Mouse (Mus musculus): ENCODE measurements around the gene Gramd2. TPM values are rescaled to one million over a fixed set of nuclear protein-coding genes. Genes with fewer than 3 reads are reported as not detected.
A peak's percentile ranks its signal among the peaks of the same experiment; 100 is the strongest.

Gene Gramd2
- polyA plus RNA-seq (2014; fragmentation: Nextera tagmentation; extraction: Ambion mirVana): 0.17 and 0.43 TPM in 2 replicates

DNA sequence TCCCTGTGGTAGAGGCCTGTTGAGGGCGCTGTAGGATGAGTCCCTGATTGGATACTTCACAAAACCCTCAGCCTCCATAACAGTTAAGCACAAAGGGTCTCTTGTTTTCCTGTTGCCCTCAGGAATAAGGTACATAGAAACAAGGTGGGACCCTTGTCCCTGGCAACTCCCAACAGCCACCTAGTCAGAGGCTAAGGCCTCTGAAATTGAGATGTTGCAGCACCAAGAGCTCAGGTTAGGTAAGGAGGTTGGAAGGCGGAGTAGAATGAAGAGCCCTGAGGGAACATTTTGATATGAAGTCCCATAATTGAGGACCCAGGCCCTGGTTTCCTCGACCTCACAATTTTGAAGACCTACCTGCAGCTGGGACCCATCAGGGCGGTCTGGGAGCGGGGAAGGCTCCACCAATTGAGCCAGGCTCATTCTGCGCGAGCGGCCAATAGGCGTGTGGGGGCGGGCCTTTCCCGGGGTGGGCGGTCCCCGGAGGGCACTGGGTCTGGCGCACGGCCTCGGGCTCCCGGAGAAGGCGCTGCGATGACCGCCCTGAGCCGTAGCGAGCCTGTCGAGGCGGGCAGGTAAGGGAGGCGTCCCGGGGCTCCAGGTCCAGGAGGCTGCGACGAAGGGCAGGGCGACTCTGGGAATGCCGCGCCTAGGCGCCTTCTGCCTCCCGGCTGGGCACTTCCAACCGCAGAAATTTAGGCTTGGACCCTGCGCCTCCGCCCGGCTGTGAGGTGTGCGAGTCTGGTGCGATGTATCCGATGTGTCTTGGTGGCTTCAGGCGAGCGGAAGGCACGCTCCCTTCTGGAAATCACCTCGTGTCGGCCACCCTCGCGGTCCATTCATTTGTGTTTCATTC lies at the start of gene Gramd2:
Gene Gramd2 (plus strand): TSS at position 467 of the 856 bp plus-strand sequence.
- ATAC-seq (ENCODE audit: insufficient read depth, low FRiP score, low TSS enrichment): peak; percentile 94
- peaks cover 18% of the 10 kb centered on the region for H3K36me3 ChIP-seq (ENCODE audit: control insufficient read depth, insufficient read depth, low read length)

DNA sequence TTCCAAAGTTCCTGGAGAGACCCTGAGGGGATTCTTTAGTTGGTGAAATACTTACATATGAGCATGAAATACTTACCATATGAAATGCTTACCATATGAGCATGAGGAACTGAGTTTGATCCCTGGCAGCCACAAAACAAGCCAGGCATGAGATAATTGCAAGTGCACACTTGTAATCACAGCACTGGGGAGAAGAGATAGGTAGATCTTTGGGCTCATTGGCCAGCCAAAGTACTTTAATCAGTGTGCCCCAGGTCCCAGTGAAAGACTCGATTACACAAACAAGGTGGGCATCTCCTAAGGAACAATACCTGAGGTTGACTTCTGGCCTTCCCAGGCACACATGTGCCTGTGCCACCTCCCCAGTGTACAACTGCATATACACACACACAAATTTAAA lies 41.6 kb upstream of the Gramd2 start:
- no peak for DNase-seq (ENCODE audit: low spot score)
- peaks cover 14% of the 10 kb centered on the region for H3K36me3 ChIP-seq (ENCODE audit: control insufficient read depth, insufficient read depth, low read length)

More for the DNA sequence above, at the start of gene Gramd2:
- H3K27ac ChIP-seq (ENCODE audit: low read depth, low read length): no peak within 1 kb of the TSS
- no peaks in the 10 kb centered on the region for H3K9me3 ChIP-seq (ENCODE audit: control insufficient read depth, low read length)
- 1% methylated on average over 44 of the region's 47 CpGs for WGBS
- peak within 1 kb of the TSS; percentile 92 for H3K4me2 ChIP-seq (ENCODE audit: low read depth)
- H3K4me3 ChIP-seq (ENCODE audit: low read depth, low read length): peak within 1 kb of the TSS; percentile 36
- peak within 1 kb of the TSS; percentile 32 for H3K9ac ChIP-seq (ENCODE audit: low read length)
- peaks cover 7% of the 10 kb centered on the region; the same call in 1 of the 2 replicates for H3K4me1 ChIP-seq (ENCODE audit: control insufficient read depth, insufficient read depth, low read length)
- peak; percentile 90 for DNase-seq (ENCODE audit: low spot score)
- H3K27me3 ChIP-seq (ENCODE audit: control insufficient read depth, insufficient read depth, low read length): peaks cover 12% of the 10 kb centered on the region

GRCm38 (mm10) chr9:59639936-59640335 lies 40.0 kb upstream of the Gramd2 start:
- Histone ChIP-seq H3K4me2 (ENCODE audit: low read depth) (no peak overlapping the region), H3K9ac (ENCODE audit: low read length) (no peak overlapping the region), H3K27ac (ENCODE audit: low read depth, low read length) (no peak overlapping the region), H3K9me3 (ENCODE audit: control insufficient read depth, low read length) (no peaks in the 10 kb centered on the region), H3K4me1 (ENCODE audit: control insufficient read depth, insufficient read depth, low read length) (no peaks in the 10 kb centered on the region), H3K27me3 (ENCODE audit: control insufficient read depth, insufficient read depth, low read length) (no peaks in the 10 kb centered on the region), H3K4me3 (ENCODE audit: low read depth, low read length) (no peak overlapping the region), H3K36me3 (ENCODE audit: control insufficient read depth, insufficient read depth, low read length) (peaks cover 8% of the 10 kb centered on the region)
- DNase-seq (ENCODE audit: low spot score) (no peak), ATAC-seq (ENCODE audit: insufficient read depth, low FRiP score, low TSS enrichment) (no peak)
- WGBS: 87% methylated on average over 4 of the region's 4 CpGs

More for the DNA sequence above, 41.6 kb upstream of the Gramd2 start:
- no peaks in the 10 kb centered on the region for H3K27me3 ChIP-seq (ENCODE audit: control insufficient read depth, insufficient read depth, low read length)
- H3K4me3 ChIP-seq (ENCODE audit: low read depth, low read length): no peak overlapping the region
- H3K9ac ChIP-seq (ENCODE audit: low read length): no peak overlapping the region
- 88% methylated on average over 1 of the region's 1 CpGs for WGBS
- no peak overlapping the region for H3K27ac ChIP-seq (ENCODE audit: low read depth, low read length)
- H3K4me2 ChIP-seq (ENCODE audit: low read depth): no peak overlapping the region
- no peak for ATAC-seq (ENCODE audit: insufficient read depth, low FRiP score, low TSS enrichment)
- H3K4me1 ChIP-seq (ENCODE audit: control insufficient read depth, insufficient read depth, low read length): no peaks in the 10 kb centered on the region
- H3K9me3 ChIP-seq (ENCODE audit: control insufficient read depth, low read length): no peaks in the 10 kb centered on the region

DNA sequence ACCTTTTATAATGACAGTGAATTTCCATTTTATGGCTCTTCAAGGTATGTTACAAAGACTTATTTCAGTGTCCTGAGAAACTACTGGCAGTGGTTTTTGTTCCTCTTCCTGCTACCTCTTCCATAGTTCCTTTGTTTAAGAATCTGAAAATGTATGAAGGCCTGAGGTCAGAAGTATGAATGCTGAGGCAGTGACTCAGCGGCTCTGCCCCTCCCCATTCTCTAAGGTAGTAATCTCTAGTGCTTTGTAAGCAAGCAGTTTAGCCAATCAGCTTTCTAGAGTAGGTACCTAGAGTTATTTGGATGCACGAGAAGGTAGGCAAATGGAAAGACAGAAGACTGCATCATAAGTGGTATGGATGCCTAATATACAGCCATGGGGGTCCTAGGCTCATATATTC lies 38.6 kb upstream of the Gramd2 start:
- Histone ChIP-seq H3K9me3 (ENCODE audit: control insufficient read depth, low read length) (no peaks in the 10 kb centered on the region), H3K4me3 (ENCODE audit: low read depth, low read length) (no peak overlapping the region), H3K27me3 (ENCODE audit: control insufficient read depth, insufficient read depth, low read length) (no peaks in the 10 kb centered on the region), H3K36me3 (ENCODE audit: control insufficient read depth, insufficient read depth, low read length) (peaks cover 5% of the 10 kb centered on the region), H3K9ac (ENCODE audit: low read length) (no peak overlapping the region), H3K27ac (ENCODE audit: low read depth, low read length) (no peak overlapping the region), H3K4me1 (ENCODE audit: control insufficient read depth, insufficient read depth, low read length) (no peaks in the 10 kb centered on the region), H3K4me2 (ENCODE audit: low read depth) (no peak overlapping the region)
- whole genome bisulfite sequencing: 86% methylated on average over 2 of the region's 2 CpGs
- ATAC-seq (ENCODE audit: insufficient read depth, low FRiP score, low TSS enrichment): no peak
- no peak for DNase-seq (ENCODE audit: low spot score)

GRCm38 (mm10) chr9:59649911-59650310 lies 30.0 kb upstream of the Gramd2 start:
- no peak for DNase-seq (ENCODE audit: low spot score)
- Histone ChIP-seq H3K27ac (ENCODE audit: low read depth, low read length) (no peak overlapping the region), H3K36me3 (ENCODE audit: control insufficient read depth, insufficient read depth, low read length) (peaks cover 7% of the 10 kb centered on the region), H3K27me3 (ENCODE audit: control insufficient read depth, insufficient read depth, low read length) (no peaks in the 10 kb centered on the region), H3K4me1 (ENCODE audit: control insufficient read depth, insufficient read depth, low read length) (no peaks in the 10 kb centered on the region), H3K9ac (ENCODE audit: low read length) (no peak overlapping the region), H3K4me2 (ENCODE audit: low read depth) (no peak overlapping the region), H3K9me3 (ENCODE audit: control insufficient read depth, low read length) (no peaks in the 10 kb centered on the region), H3K4me3 (ENCODE audit: low read depth, low read length) (no peak overlapping the region)
- WGBS: 95% methylated on average over 4 of the region's 4 CpGs
- no peak for ATAC-seq (ENCODE audit: insufficient read depth, low FRiP score, low TSS enrichment)

- ATAC-seq (ENCODE audit: insufficient read depth, low FRiP score, low TSS enrichment) (no peak), DNase-seq (ENCODE audit: low spot score) (no peak)
- Histone ChIP-seq H3K9ac (ENCODE audit: low read length) (no peak overlapping the region), H3K36me3 (ENCODE audit: control insufficient read depth, insufficient read depth, low read length) (peaks cover 7% of the 10 kb centered on the region), H3K4me3 (ENCODE audit: low read depth, low read length) (no peak overlapping the region), H3K27me3 (ENCODE audit: control insufficient read depth, insufficient read depth, low read length) (no peaks in the 10 kb centered on the region), H3K4me1 (ENCODE audit: control insufficient read depth, insufficient read depth, low read length) (peaks cover under 1% of the 10 kb centered on the region; the same call in 1 of the 2 replicates), H3K27ac (ENCODE audit: low read depth, low read length) (no peak overlapping the region), H3K4me2 (ENCODE audit: low read depth) (no peak overlapping the region), H3K9me3 (ENCODE audit: control insufficient read depth, low read length) (no peaks in the 10 kb centered on the region)
- WGBS: 27% methylated on average over 3 of the region's 3 CpGs
Observed at GRCm38 (mm10) chr9:59653371-59653770, 26.6 kb upstream of the Gramd2 start.

GRCm38 (mm10) chr9:59654450-59654983 lies 25.4 kb upstream of the Gramd2 start:
- H3K9me3 ChIP-seq (ENCODE audit: control insufficient read depth, low read length): no peaks in the 10 kb centered on the region
- WGBS: 93% methylated on average over 2 of the region's 2 CpGs
- H3K9ac ChIP-seq (ENCODE audit: low read length): no peak overlapping the region
- H3K4me3 ChIP-seq (ENCODE audit: low read depth, low read length): no peak overlapping the region
- H3K4me2 ChIP-seq (ENCODE audit: low read depth): no peak overlapping the region
- DNase-seq (ENCODE audit: low spot score) (no peak), ATAC-seq (ENCODE audit: insufficient read depth, low FRiP score, low TSS enrichment) (no peak)
- no peaks in the 10 kb centered on the region for H3K27me3 ChIP-seq (ENCODE audit: control insufficient read depth, insufficient read depth, low read length)
- peaks cover 4% of the 10 kb centered on the region for H3K36me3 ChIP-seq (ENCODE audit: control insufficient read depth, insufficient read depth, low read length)
- H3K4me1 ChIP-seq (ENCODE audit: control insufficient read depth, insufficient read depth, low read length): peaks cover 10% of the 10 kb centered on the region
- H3K27ac ChIP-seq (ENCODE audit: low read depth, low read length): no peak overlapping the region

DNA sequence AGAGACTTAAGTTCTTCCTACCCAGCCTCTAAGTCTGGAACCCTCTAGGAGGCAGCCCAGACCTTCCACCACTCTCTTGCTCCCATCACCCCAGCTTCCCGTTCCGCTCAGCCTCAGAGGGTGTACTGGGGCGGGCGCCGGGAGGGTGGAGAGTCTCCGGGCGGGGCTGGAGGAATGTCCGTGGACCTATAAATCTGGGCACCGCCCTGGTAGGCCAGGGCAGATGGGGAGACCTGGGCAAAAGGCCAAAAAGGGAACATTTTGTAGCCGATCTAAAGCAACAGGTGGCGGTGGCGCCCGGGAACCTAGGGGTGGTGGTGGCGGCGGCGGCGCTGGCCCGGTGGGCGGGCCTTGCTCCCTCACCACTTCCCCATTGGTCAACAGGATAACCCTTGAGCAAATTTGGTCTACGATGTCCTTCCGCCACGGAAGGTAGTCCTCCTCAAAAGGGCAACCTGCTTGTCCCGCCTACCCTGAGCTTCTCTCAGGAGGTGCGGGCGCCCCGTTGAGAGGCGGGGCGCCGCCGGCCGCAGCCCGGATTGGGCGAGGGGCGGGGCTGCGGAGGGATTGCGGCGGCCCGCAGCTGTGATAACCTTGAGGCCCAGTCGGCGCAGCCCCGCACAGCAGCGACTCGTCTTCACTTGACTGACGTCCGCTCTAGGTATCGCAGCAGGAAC lies 23.8 kb upstream of the Gramd2 start, which contains the start of gene Pkm:
Gene Pkm (plus strand): TSS at position 411 of the 677 bp plus-strand sequence.
- Histone ChIP-seq H3K9me3 (ENCODE audit: control insufficient read depth, low read length) (no peaks in the 10 kb centered on the region), H3K4me2 (ENCODE audit: low read depth) (peak within 1 kb of the TSS; percentile 92), H3K27ac (ENCODE audit: low read depth, low read length) (peak within 1 kb of the TSS; percentile 96), H3K36me3 (ENCODE audit: control insufficient read depth, insufficient read depth, low read length) (no peaks in the 10 kb centered on the region; the same call in 1 of the 2 replicates), H3K4me3 (ENCODE audit: low read depth, low read length) (peak within 1 kb of the TSS; percentile 94), H3K9ac (ENCODE audit: low read length) (peak within 1 kb of the TSS; percentile 83), H3K27me3 (ENCODE audit: control insufficient read depth, insufficient read depth, low read length) (no peaks in the 10 kb centered on the region), H3K4me1 (ENCODE audit: control insufficient read depth, insufficient read depth, low read length) (peaks cover 26% of the 10 kb centered on the region)
- under 1% methylated on average over 46 of the region's 46 CpGs for WGBS
- DNase-seq (ENCODE audit: low spot score): peak; percentile 98
- ATAC-seq (ENCODE audit: insufficient read depth, low FRiP score, low TSS enrichment): peak; percentile 89

Data from neural tube, embryonic 11.5 days (tissue).